Mouse (Mus musculus) lung, embryonic 14.5 days (tissue): ENCODE measurements around the gene Upk1b. TPM values are rescaled to one million over a fixed set of nuclear protein-coding genes. Genes with fewer than 3 reads are reported as not detected.
A peak's percentile ranks its signal among the peaks of the same experiment; 100 is the strongest.

Source experiments
- ATAC-seq: fragments of 200-750 bp; cut with Nextera tagmentation; 2 replicates; pipeline ENCODE4 v1.8.0; 2017; ENCODE audit warnings: mild to moderate bottlenecking, moderate TSS enrichment, moderate library complexity; ENCODE audit not compliant: insufficient read depth
- DNase-seq: peaks from one replicate; pipeline ENCODE4 v3.0.0-alpha.2; 2015
- H3K27ac ChIP-seq: fragments of 300-500 bp; sonication (generic); 2 replicates; pipeline ENCODE4 v1.5.1; 2014; ENCODE audit warnings: low read depth, mild to moderate bottlenecking, moderate library complexity
- H3K27me3 ChIP-seq: fragments of 300-500 bp; sonication (generic); 2 replicates; pipeline ENCODE4 v1.6.1; 2014; ENCODE audit warnings: low read length, control low read depth; ENCODE audit not compliant: insufficient read depth
- H3K36me3 ChIP-seq: fragments of 300-500 bp; sonication (generic); 2 replicates; pipeline ENCODE4 v1.6.1; 2014; ENCODE audit warnings: control low read depth; ENCODE audit not compliant: insufficient read depth
- H3K4me1 ChIP-seq: fragments of 300-500 bp; sonication (generic); 2 replicates; pipeline ENCODE4 v1.6.1; 2014; ENCODE audit warnings: antibody characterized with exemption, control low read depth; ENCODE audit not compliant: insufficient read depth
- H3K4me2 ChIP-seq: fragments of 300-500 bp; sonication (generic); 2 replicates; pipeline ENCODE4 v1.6.1; 2014; ENCODE audit warnings: mild to moderate bottlenecking
- H3K4me3 ChIP-seq: fragments of 300-500 bp; sonication (generic); 2 replicates; pipeline ENCODE4 v1.5.1; 2014; ENCODE audit warnings: low read depth, low read length
- H3K9ac ChIP-seq: fragments of 300-500 bp; sonication (generic); 2 replicates; pipeline ENCODE4 v1.6.1; 2014
- H3K9me3 ChIP-seq: fragments of 300-500 bp; sonication (generic); 2 replicates; pipeline ENCODE4 v1.6.1; 2016; ENCODE audit warnings: low read depth, low read length, control low read depth
- CTCF ChIP-seq: IDR thresholded peaks from 2 replicates; pipeline ENCODE4 v1.5.1; 2016; ENCODE audit warnings: antibody characterized with exemption, low read depth
- WGBS: fragments of 180-500 bp; shearing (Covaris S2); extraction: QIAGEN DNeasy Blood & Tissue Kit; methylation state at CpG from one replicate; pipeline ENCODE4 v1.1.7; 2014; 5-methylcytosine and 5-hydroxymethylcytosine counted together
- polyA plus RNA-seq: library from polyadenylated mRNA; unstranded; fragments of >200 nt; fragmentation: Nextera tagmentation; extraction: Ambion mirVana; gene quantifications from 2 replicates; pipeline ENCODE4 v1.2.1, GENCODE M21; 2014

The Upk1b gene
- polyA plus RNA-seq, 1 experiment from 2014 or later, result 15.4 TPM

GRCm38 (mm10) chr16:38742113-38742658 lies 57.9 kb downstream of the Upk1b start, which contains the start of gene B4galt4:
B4galt4 (plus strand) TSS chr16:38742264.
- H3K27me3 ChIP-seq, result no peaks in the 10 kb centered on the region
- no peaks in the 10 kb centered on the region for H3K9me3 ChIP-seq
- peaks cover 7% of the 10 kb centered on the region; the same call in 1 of the 2 replicates for H3K36me3 ChIP-seq
- ATAC-seq (peak; percentile 96), DNase-seq (peak; percentile 91)
- H3K9ac ChIP-seq, result peak within 1 kb of the TSS; percentile 81
- TF ChIP-seq CTCF, result no peak
- peak within 1 kb of the TSS; percentile 90 for H3K4me2 ChIP-seq
- H3K27ac ChIP-seq, result peak within 1 kb of the TSS; percentile 83
- no peaks in the 10 kb centered on the region for H3K4me1 ChIP-seq
- under 1% methylated on average over 69 of the region's 69 CpGs for WGBS
- peak within 1 kb of the TSS; percentile 82 for H3K4me3 ChIP-seq

- Histone ChIP-seq H3K36me3 (peaks cover 7% of the 10 kb centered on the region; the same call in 1 of the 2 replicates), H3K4me3 (peak overlapping the region; percentile 82), H3K4me1 (no peaks in the 10 kb centered on the region), H3K9ac (peak overlapping the region; percentile 81; the same call in 1 of the 2 replicates), H3K4me2 (peak overlapping the region; percentile 90), H3K9me3 (no peaks in the 10 kb centered on the region), H3K27me3 (no peaks in the 10 kb centered on the region), H3K27ac (no peak overlapping the region)
- DNase-seq (no peak), ATAC-seq (no peak; the same call in 1 of the 2 replicates)
- TF ChIP-seq CTCF, result no peak
- 77% methylated on average over 13 of the region's 13 CpGs for WGBS
Measured at GRCm38 (mm10) chr16:38741204-38741903, 58.8 kb downstream of the Upk1b start.

- Histone ChIP-seq H3K27me3 (no peaks in the 10 kb centered on the region), H3K4me1 (no peaks in the 10 kb centered on the region), H3K36me3 (no peaks in the 10 kb centered on the region), H3K4me2 (no peak overlapping the region), H3K9ac (no peak overlapping the region), H3K9me3 (no peaks in the 10 kb centered on the region), H3K4me3 (no peak overlapping the region), H3K27ac (no peak overlapping the region)
- WGBS, result 31% methylated on average over 8 of the region's 8 CpGs
- no peak for ATAC-seq
- no peak for TF ChIP-seq CTCF
- peak; percentile 68 for DNase-seq
Measured at GRCm38 (mm10) chr16:38730921-38731320, 69.2 kb downstream of the Upk1b start.

- DNase-seq, result peak; percentile 92
- H3K4me1 ChIP-seq, result no peaks in the 10 kb centered on the region
- H3K9ac ChIP-seq, result no peak overlapping the region
- H3K4me2 ChIP-seq, result peak overlapping the region; percentile 57
- TF ChIP-seq CTCF, result peak; percentile 88
- no peaks in the 10 kb centered on the region for H3K36me3 ChIP-seq
- peak overlapping the region; percentile 16 for H3K4me3 ChIP-seq
- H3K27ac ChIP-seq, result no peak overlapping the region
- no peaks in the 10 kb centered on the region for H3K27me3 ChIP-seq
- ATAC-seq, result peak; percentile 80
- 24% methylated on average over 15 of the region's 15 CpGs for WGBS
- no peaks in the 10 kb centered on the region for H3K9me3 ChIP-seq
Measured at GRCm38 (mm10) chr16:38729610-38730288, 70.4 kb downstream of the Upk1b start.

- H3K27me3 ChIP-seq, result no peaks in the 10 kb centered on the region
- TF ChIP-seq CTCF, result no peak
- no peak for DNase-seq
- H3K9ac ChIP-seq, result no peak overlapping the region
- WGBS, result 77% methylated on average over 6 of the region's 6 CpGs
- peak; percentile 42; the same call in 1 of the 2 replicates for ATAC-seq
- no peak overlapping the region for H3K4me3 ChIP-seq
- H3K36me3 ChIP-seq, result no peaks in the 10 kb centered on the region
- no peak overlapping the region for H3K27ac ChIP-seq
- H3K4me2 ChIP-seq, result no peak overlapping the region
- H3K4me1 ChIP-seq, result no peaks in the 10 kb centered on the region
- H3K9me3 ChIP-seq, result no peaks in the 10 kb centered on the region
Measured at GRCm38 (mm10) chr16:38729139-38729538, 71.0 kb downstream of the Upk1b start.

GRCm38 (mm10) chr16:38728576-38729132 lies 71.5 kb downstream of the Upk1b start:
- Histone ChIP-seq H3K36me3 (no peaks in the 10 kb centered on the region), H3K4me3 (no peak overlapping the region), H3K27ac (no peak overlapping the region), H3K27me3 (no peaks in the 10 kb centered on the region), H3K4me1 (no peaks in the 10 kb centered on the region), H3K9me3 (no peaks in the 10 kb centered on the region), H3K9ac (no peak overlapping the region), H3K4me2 (no peak overlapping the region)
- WGBS, result 92% methylated on average over 15 of the region's 15 CpGs
- ATAC-seq (no peak), DNase-seq (no peak)
- no peak for TF ChIP-seq CTCF

- ATAC-seq (peak; percentile 7; the same call in 1 of the 2 replicates), DNase-seq (peak; percentile 55)
- Histone ChIP-seq H3K4me1 (no peaks in the 10 kb centered on the region), H3K4me2 (no peak overlapping the region), H3K4me3 (no peak overlapping the region), H3K27me3 (no peaks in the 10 kb centered on the region), H3K9ac (no peak overlapping the region), H3K9me3 (no peaks in the 10 kb centered on the region), H3K27ac (no peak overlapping the region), H3K36me3 (no peaks in the 10 kb centered on the region)
- WGBS, result 60% methylated on average over 13 of the region's 13 CpGs
- no peak for TF ChIP-seq CTCF
Measured at GRCm38 (mm10) chr16:38724974-38725373, 75.2 kb downstream of the Upk1b start.
